Mouse (Mus musculus) stomach, embryonic 16.5 days (tissue): ENCODE data around the gene Ticrr. TPM values are rescaled to one million over a fixed set of nuclear protein-coding genes. Genes with fewer than 3 reads are reported as not detected.

ENCODE experiments used
- polyA plus RNA-seq: library from polyadenylated mRNA; unstranded; fragments of >200 nt; fragmentation: Nextera tagmentation; extraction: Ambion mirVana; gene quantifications from 2 replicates; pipeline ENCODE4 v1.2.1, GENCODE M21; 2015

Ticrr gene
- polyA plus RNA-seq, 1 experiment from 2014 or later, result 5.2 TPM

Other genes starting within 250 kb of the Ticrr start
- gene Polg, start 193.8 kb upstream of the Ticrr start, polyA plus RNA-seq, result 25.4 and 30.8 TPM in 2 replicates
- gene Rhcg, start 42.5 kb upstream of the Ticrr start, polyA plus RNA-seq, result 0.35 TPM in 1 of 2 replicates, not detected in the other
- 2.1 and 2.9 TPM in 2 replicates for gene Kif7, start 55.5 kb downstream of the Ticrr start, polyA plus RNA-seq
- gene Plin1, start 72.7 kb downstream of the Ticrr start, polyA plus RNA-seq, result not detected in 2 replicates
- 11.5 and 11.9 TPM in 2 replicates for gene Pex11a, start 82.9 kb downstream of the Ticrr start, polyA plus RNA-seq
- gene Wdr93, start 83.0 kb downstream of the Ticrr start, polyA plus RNA-seq, result 0.25 and 0.47 TPM in 2 replicates
- gene Mesp1, start 133.6 kb downstream of the Ticrr start, polyA plus RNA-seq, result 0.17 TPM in 1 of 2 replicates, not detected in the other
- gene Mesp2, start 150.5 kb downstream of the Ticrr start, polyA plus RNA-seq, result 1.3 TPM in 2 replicates
- gene Anpep, start 200.9 kb downstream of the Ticrr start, polyA plus RNA-seq, result 54.7 and 59.3 TPM in 2 replicates